Mouse (Mus musculus): ENCODE measurements around the gene Btbd35f17. TPM values are rescaled to one million over a fixed set of nuclear protein-coding genes. Genes with fewer than 3 reads are reported as not detected.
"Not testable (repeated sequence)": the region's sequence is repeated elsewhere in the genome, so short reads cannot be mapped to it uniquely, and the experiment has no call there.

Btbd35f17 gene
- polyA plus RNA-seq (2015; fragmentation: Nextera tagmentation; extraction: Ambion mirVana) = not detected in 2 replicates

GRCm38 (mm10) chrX:4370336-4370735 lies at the start of gene Btbd35f17:
TSS of gene Btbd35f17 (plus strand) at chrX:4370636.
- not testable (repeated sequence) for H3K4me1 ChIP-seq, H3K4me2 ChIP-seq
- 91% methylated on average over 2 of the region's 4 CpGs for WGBS

More at GRCm38 (mm10) chrX:4370336-4370735, at the start of gene Btbd35f17:
- not testable (repeated sequence) for ATAC-seq (ENCODE audit: borderline replicate concordance, extremely low read depth, low FRiP score, low TSS enrichment); H3K27me3 ChIP-seq; H3K4me3 ChIP-seq; H3K36me3 ChIP-seq; H3K27ac ChIP-seq; H3K9ac ChIP-seq; H3K9me3 ChIP-seq

Other genes starting within 250 kb of the Btbd35f17 start
- not detected in 2 replicates for gene Btbd35f28, start 174.1 kb upstream of the Btbd35f17 start, polyA plus RNA-seq (2015; fragmentation: Nextera tagmentation; extraction: Ambion mirVana)
- not detected in 2 replicates for gene Btbd35f20, start 79.4 kb upstream of the Btbd35f17 start, polyA plus RNA-seq (2015; fragmentation: Nextera tagmentation; extraction: Ambion mirVana)